Mouse (Mus musculus): ENCODE results near the gene Pde1a.

DNA sequence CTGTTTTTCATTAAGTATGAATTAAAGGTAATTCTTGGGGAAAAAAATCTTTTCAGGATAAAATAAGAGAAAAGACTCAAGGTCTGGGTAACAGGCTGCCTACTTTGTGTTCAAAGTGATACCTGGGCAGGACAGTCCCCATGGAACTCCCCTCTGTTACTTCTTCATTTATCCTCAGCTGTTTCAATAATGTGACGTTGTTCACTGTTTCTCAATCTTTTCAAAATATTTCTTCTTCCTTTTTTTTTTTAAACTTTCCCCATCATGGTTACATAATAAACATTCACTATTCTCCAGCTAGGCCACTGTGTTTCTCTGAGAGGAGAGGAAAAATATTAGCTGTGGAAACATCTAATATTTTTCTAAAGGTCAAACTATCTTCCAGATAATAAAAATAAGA is 103.7 kb downstream of the Pde1a start:
- no peak for TF ChIP-seq CTCF (IDR thresholded peaks at IDR 0.05; ENCODE audit: borderline replicate concordance, insufficient read depth, low read depth, low read length)
- TF ChIP-seq POLR2A (IDR thresholded peaks at IDR 0.05; ENCODE audit: borderline replicate concordance, insufficient read depth, low read length), result no peak

Data from cerebellum, adult 2 months (tissue).